Mouse (Mus musculus) forebrain, embryonic 16.5 days (tissue): ENCODE measurements at regions not wholly inside any gene's neighbourhood (a gene's known extent, or its start where the extent isn't known, plus 50 kb on each side); places are given as distances from the start of the nearest gene placed in this dataset.
A peak's percentile ranks its signal among the peaks of the same experiment; 100 is the strongest.
"Not testable (repeated sequence)": the region's sequence is repeated elsewhere in the genome, so short reads cannot be mapped to it uniquely, and the experiment has no call there.

Source experiments
- ATAC-seq: fragments of 200-750 bp; cut with Nextera tagmentation; 2 replicates; pipeline ENCODE4 v1.8.0; 2017; ENCODE audit warnings: mild to moderate bottlenecking, moderate library complexity
- H3K27ac ChIP-seq: fragments of 300-500 bp; sonication (generic); 2 replicates; pipeline ENCODE4 v1.5.1; 2014; ENCODE audit warnings: low read length, control low read depth
- H3K27me3 ChIP-seq: fragments of 300-500 bp; sonication (generic); replicated peaks from 2 replicates; pipeline ENCODE4 v1.6.1; 2014; ENCODE audit warnings: low read length; ENCODE audit not compliant: control insufficient read depth, insufficient read depth
- H3K36me3 ChIP-seq: fragments of 300-500 bp; sonication (generic); 2 replicates; pipeline ENCODE4 v1.6.1; 2014; ENCODE audit not compliant: control insufficient read depth, insufficient read depth
- H3K4me1 ChIP-seq: fragments of 300-500 bp; sonication (generic); replicated peaks from 2 replicates; pipeline ENCODE4 v1.6.1; 2014; ENCODE audit warnings: low read length; ENCODE audit not compliant: control insufficient read depth, insufficient read depth
- H3K4me2 ChIP-seq: fragments of 300-500 bp; sonication (generic); 2 replicates; pipeline ENCODE4 v1.6.1; 2014; ENCODE audit warnings: mild to moderate bottlenecking, low read length, control low read depth
- H3K4me3 ChIP-seq: fragments of 300-500 bp; sonication (generic); replicated peaks from 2 replicates; pipeline ENCODE4 v1.5.1; 2014; ENCODE audit warnings: mild to moderate bottlenecking, low read length, control low read depth
- H3K9ac ChIP-seq: fragments of 300-500 bp; sonication (generic); replicated peaks from 2 replicates; pipeline ENCODE4 v1.6.1; 2014; ENCODE audit warnings: low read depth, low read length, control low read depth
- H3K9me3 ChIP-seq: fragments of 300-500 bp; sonication (generic); 2 replicates; pipeline ENCODE4 v1.6.1; 2016; ENCODE audit warnings: low read length; ENCODE audit not compliant: control insufficient read depth
- WGBS: fragments of 180-500 bp; shearing (Covaris S2); extraction: QIAGEN DNeasy Blood & Tissue Kit; methylation state at CpG from one replicate; pipeline ENCODE4 v1.1.7; 2014; 5-methylcytosine and 5-hydroxymethylcytosine counted together

DNA sequence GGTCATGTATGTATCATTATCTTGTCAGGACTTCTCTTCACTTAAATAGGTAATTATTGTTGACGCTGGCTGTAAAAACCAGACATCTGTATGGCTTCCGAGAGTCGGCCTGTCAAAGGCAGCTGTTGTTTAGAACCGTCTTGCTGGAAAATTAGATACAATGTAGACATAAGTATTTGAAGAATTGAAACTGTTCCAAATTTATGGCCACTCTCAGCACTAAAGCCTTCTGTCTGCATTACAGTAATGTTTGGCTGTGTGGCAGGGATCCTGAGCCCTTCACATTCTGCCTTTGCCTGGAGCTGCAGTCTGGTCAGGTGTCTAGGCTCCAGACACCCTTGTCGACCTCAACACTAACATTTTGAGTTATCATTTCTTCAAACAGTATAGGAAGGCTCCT lies 300.2 kb upstream of the Cwc22 start:
- Histone ChIP-seq H3K9ac (no peak overlapping the region), H3K36me3 (no peaks in the 10 kb centered on the region), H3K9me3 (no peaks in the 10 kb centered on the region), H3K4me2 (no peak overlapping the region), H3K4me3 (no peak overlapping the region), H3K27ac (no peak overlapping the region), H3K4me1 (no peaks in the 10 kb centered on the region), H3K27me3 (no peaks in the 10 kb centered on the region)
- 50% methylated on average over 5 of the region's 5 CpGs for WGBS
- no peak for ATAC-seq

- H3K27me3 ChIP-seq, result no peaks in the 10 kb centered on the region
- WGBS, result 66% methylated on average over 2 of the region's 2 CpGs
Observed at GRCm38 (mm10) chr2:78240299-78240698, 294.1 kb upstream of the Cwc22 start.

DNA sequence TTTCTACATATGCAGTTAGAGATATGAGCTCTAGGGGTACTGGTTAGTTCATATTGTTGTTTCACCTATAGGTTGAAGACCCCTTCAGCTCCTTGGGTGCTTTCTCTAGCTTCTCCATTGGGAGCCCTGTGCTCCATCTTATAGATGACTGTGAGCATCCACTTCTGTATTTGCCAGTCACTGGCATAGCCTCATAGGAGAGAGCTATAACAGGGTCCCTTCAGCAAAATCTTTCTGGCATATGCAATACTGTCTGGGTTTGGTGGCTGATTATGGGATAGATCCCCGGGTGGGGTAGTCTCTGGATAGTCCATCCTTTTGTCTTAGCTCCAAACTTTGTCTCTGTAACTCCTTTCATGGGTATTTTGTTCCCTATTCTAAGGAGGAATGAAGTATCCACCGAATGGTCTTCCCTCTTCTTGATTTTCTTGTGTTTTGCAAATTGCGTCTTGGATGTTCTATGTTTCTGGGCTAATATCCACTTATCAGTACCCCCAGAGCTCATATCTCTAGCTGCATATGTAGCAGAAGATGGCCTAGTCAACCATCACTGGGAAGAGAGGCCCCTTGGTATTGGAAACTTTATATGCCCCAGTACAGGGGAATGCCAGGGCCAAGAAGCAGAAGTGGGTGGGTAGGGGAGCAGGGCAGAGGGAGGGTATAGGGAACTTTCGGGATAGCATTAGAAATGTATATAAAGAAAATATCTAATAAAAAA lies 279.4 kb upstream of the Cwc22 start:
- not testable (repeated sequence) for H3K9me3 ChIP-seq, H3K27me3 ChIP-seq, H3K4me1 ChIP-seq, H3K4me2 ChIP-seq, H3K9ac ChIP-seq, ATAC-seq, H3K36me3 ChIP-seq, H3K27ac ChIP-seq, H3K4me3 ChIP-seq
- 95% methylated on average over 4 of the region's 4 CpGs for WGBS

More at GRCm38 (mm10) chr2:78240299-78240698, 294.1 kb upstream of the Cwc22 start:
- H3K4me3 ChIP-seq, result no peak overlapping the region
- H3K4me2 ChIP-seq, result no peak overlapping the region
- H3K36me3 ChIP-seq, result no peaks in the 10 kb centered on the region
- no peak overlapping the region for H3K27ac ChIP-seq
- H3K9ac ChIP-seq, result no peak overlapping the region
- ATAC-seq, result no peak
- no peaks in the 10 kb centered on the region for H3K9me3 ChIP-seq
- H3K4me1 ChIP-seq, result no peaks in the 10 kb centered on the region

GRCm38 (mm10) chr2:78214469-78214868 lies 268.3 kb upstream of the Cwc22 start:
- WGBS, result 41% methylated on average over 8 of the region's 8 CpGs
- Histone ChIP-seq H3K9ac (no peak overlapping the region), H3K9me3 (no peaks in the 10 kb centered on the region), H3K27me3 (no peaks in the 10 kb centered on the region), H3K4me2 (no peak overlapping the region), H3K27ac (no peak overlapping the region), H3K4me3 (no peak overlapping the region), H3K36me3 (no peaks in the 10 kb centered on the region), H3K4me1 (no peaks in the 10 kb centered on the region)
- ATAC-seq, result peak; percentile 69

DNA sequence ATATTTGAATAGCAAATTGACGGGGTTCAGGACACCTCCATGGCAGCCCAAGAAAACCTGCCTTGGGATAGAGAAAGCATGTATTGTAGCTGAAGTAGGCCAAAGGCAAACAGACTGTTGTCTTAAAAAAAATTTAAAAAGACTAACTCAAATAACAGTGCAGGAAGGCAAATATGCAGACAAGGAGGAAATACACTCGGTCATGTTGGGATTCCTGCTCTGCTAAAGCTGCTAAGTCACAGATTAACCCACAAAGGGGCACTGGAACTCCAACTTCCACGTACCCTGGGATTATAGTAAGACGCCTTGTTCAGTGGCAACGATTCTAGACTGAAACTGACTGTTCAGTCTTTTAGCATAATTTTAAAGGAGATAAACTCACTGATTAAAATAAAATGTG lies 258.9 kb upstream of the Cwc22 start:
- WGBS, result 80% methylated on average over 5 of the region's 5 CpGs
- no peaks in the 10 kb centered on the region for H3K36me3 ChIP-seq
- H3K4me3 ChIP-seq, result no peak overlapping the region
- no peak overlapping the region for H3K27ac ChIP-seq
- no peak overlapping the region for H3K4me2 ChIP-seq
- H3K4me1 ChIP-seq, result no peaks in the 10 kb centered on the region
- no peak for ATAC-seq
- no peaks in the 10 kb centered on the region for H3K27me3 ChIP-seq
- H3K9ac ChIP-seq, result no peak overlapping the region
- H3K9me3 ChIP-seq, result no peaks in the 10 kb centered on the region

- Histone ChIP-seq H3K4me2 (no peak overlapping the region), H3K4me3 (no peak overlapping the region), H3K36me3 (no peaks in the 10 kb centered on the region), H3K9me3 (no peaks in the 10 kb centered on the region), H3K27ac (no peak overlapping the region), H3K4me1 (no peaks in the 10 kb centered on the region), H3K27me3 (no peaks in the 10 kb centered on the region), H3K9ac (no peak overlapping the region)
- 72% methylated on average over 4 of the region's 4 CpGs for WGBS
- ATAC-seq, result no peak
Observed at GRCm38 (mm10) chr2:78196006-78196405, 249.8 kb upstream of the Cwc22 start.

- WGBS, result 21% methylated on average over 1 of the region's 1 CpGs
- Histone ChIP-seq H3K27me3 (no peaks in the 10 kb centered on the region), H3K36me3 (no peaks in the 10 kb centered on the region), H3K4me3 (no peak overlapping the region), H3K4me2 (no peak overlapping the region), H3K9me3 (no peaks in the 10 kb centered on the region), H3K27ac (no peak overlapping the region), H3K4me1 (0 out of 2 replicates have a peak, but pooled peaks cover 2% of the 10 kb centered on the region), H3K9ac (no peak overlapping the region)
- ATAC-seq, result peak; percentile 45; the same call in 1 of the 2 replicates
Observed at GRCm38 (mm10) chr2:78189620-78190019, 243.4 kb upstream of the Cwc22 start.

GRCm38 (mm10) chr2:78184950-78185349 lies 238.8 kb upstream of the Cwc22 start:
- Histone ChIP-seq H3K4me3 (no peak overlapping the region), H3K27me3 (no peaks in the 10 kb centered on the region), H3K9me3 (no peaks in the 10 kb centered on the region), H3K4me2 (no peak overlapping the region), H3K4me1 (0 out of 2 replicates have a peak, but pooled peaks cover 2% of the 10 kb centered on the region), H3K9ac (no peak overlapping the region), H3K36me3 (no peaks in the 10 kb centered on the region), H3K27ac (no peak overlapping the region)
- 44% methylated on average over 1 of the region's 1 CpGs for WGBS
- peak; percentile 79 for ATAC-seq

DNA sequence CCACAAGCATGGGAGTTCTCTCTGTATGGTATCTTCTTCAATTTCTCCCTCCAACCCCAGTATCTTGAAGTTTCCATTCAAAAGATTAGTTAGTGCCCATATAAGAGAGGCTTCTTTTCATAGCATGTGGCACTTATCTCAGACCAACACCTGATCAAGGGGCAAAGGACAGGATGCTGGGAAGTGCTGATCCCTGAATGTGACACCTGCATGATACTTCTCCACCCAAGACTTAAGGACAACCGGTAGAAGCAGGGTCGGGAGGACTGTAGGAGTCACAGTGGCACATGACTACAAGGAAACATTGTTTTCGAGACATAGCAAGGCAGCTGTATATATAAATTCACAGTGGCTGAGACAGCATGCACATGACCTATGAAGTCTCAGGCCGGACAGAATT lies 227.6 kb upstream of the Cwc22 start:
- H3K4me3 ChIP-seq, result no peak overlapping the region
- H3K36me3 ChIP-seq, result no peaks in the 10 kb centered on the region
- H3K4me1 ChIP-seq, result peaks cover 5% of the 10 kb centered on the region; the same call in 1 of the 2 replicates
- ATAC-seq, result no peak
- peaks cover 3% of the 10 kb centered on the region; the same call in 1 of the 2 replicates for H3K9me3 ChIP-seq
- H3K27ac ChIP-seq, result no peak overlapping the region
- no peaks in the 10 kb centered on the region for H3K27me3 ChIP-seq
- WGBS, result 89% methylated on average over 4 of the region's 4 CpGs
- no peak overlapping the region for H3K4me2 ChIP-seq
- H3K9ac ChIP-seq, result no peak overlapping the region
